Mouse (Mus musculus): ENCODE measurements around the gene Rasgef1b. TPM values are rescaled to one million over a fixed set of nuclear protein-coding genes. Genes with fewer than 3 reads are reported as not detected.

Rasgef1b gene
- polyA plus RNA-seq, 1 experiment from 2014 or later: 13.3 TPM

- Histone ChIP-seq H3K9me3 (ENCODE audit: control insufficient read depth, low read length) (no peaks in the 10 kb centered on the region), H3K9ac (ENCODE audit: low read depth, low read length) (no peak overlapping the region), H3K27ac (ENCODE audit: low read depth, low read length) (no peak overlapping the region), H3K4me2 (no peak overlapping the region), H3K4me3 (ENCODE audit: low read depth, low read length) (no peak overlapping the region), H3K4me1 (replicated peaks; ENCODE audit: control insufficient read depth, insufficient read depth, low read length) (no peaks in the 10 kb centered on the region), H3K36me3 (ENCODE audit: control insufficient read depth, insufficient read depth, low read length) (no peaks in the 10 kb centered on the region), H3K27me3 (replicated peaks; ENCODE audit: control insufficient read depth, insufficient read depth, low read length) (no peaks in the 10 kb centered on the region)
- ATAC-seq (replicated peaks; ENCODE audit: low FRiP score) (no peak), DNase-seq (ENCODE audit: low spot score) (no peak)
- 81% methylated on average over 2 of the region's 2 CpGs for WGBS
Measured at GRCm38 (mm10) chr5:99720554-99720953, 8.3 kb downstream of the Rasgef1b start.

- no peak overlapping the region for H3K4me2 ChIP-seq
- H3K9me3 ChIP-seq (ENCODE audit: control insufficient read depth, low read length): no peaks in the 10 kb centered on the region
- H3K27ac ChIP-seq (ENCODE audit: low read depth, low read length): no peak overlapping the region
- no peak for ATAC-seq (replicated peaks; ENCODE audit: low FRiP score)
- WGBS: 79% methylated on average over 8 of the region's 8 CpGs
- H3K9ac ChIP-seq (ENCODE audit: low read depth, low read length): no peak overlapping the region
- no peaks in the 10 kb centered on the region for H3K27me3 ChIP-seq (replicated peaks; ENCODE audit: control insufficient read depth, insufficient read depth, low read length)
- no peaks in the 10 kb centered on the region for H3K36me3 ChIP-seq (ENCODE audit: control insufficient read depth, insufficient read depth, low read length)
- H3K4me3 ChIP-seq (ENCODE audit: low read depth, low read length): no peak overlapping the region
- no peaks in the 10 kb centered on the region for H3K4me1 ChIP-seq (replicated peaks; ENCODE audit: control insufficient read depth, insufficient read depth, low read length)
- no peak for DNase-seq (ENCODE audit: low spot score)
Measured at GRCm38 (mm10) chr5:99717917-99718316, 10.9 kb downstream of the Rasgef1b start.

GRCm38 (mm10) chr5:99715281-99715744, 13.6 kb downstream of the Rasgef1b start:
- no peak overlapping the region for H3K4me3 ChIP-seq (ENCODE audit: low read depth, low read length)
- no peaks in the 10 kb centered on the region for H3K27me3 ChIP-seq (replicated peaks; ENCODE audit: control insufficient read depth, insufficient read depth, low read length)
- no peaks in the 10 kb centered on the region for H3K36me3 ChIP-seq (ENCODE audit: control insufficient read depth, insufficient read depth, low read length)
- H3K27ac ChIP-seq (ENCODE audit: low read depth, low read length): no peak overlapping the region
- WGBS: 72% methylated on average over 5 of the region's 5 CpGs
- no peak for DNase-seq (ENCODE audit: low spot score)
- no peak overlapping the region for H3K4me2 ChIP-seq
- no peaks in the 10 kb centered on the region for H3K9me3 ChIP-seq (ENCODE audit: control insufficient read depth, low read length)
- ATAC-seq (replicated peaks; ENCODE audit: low FRiP score): no peak
- H3K9ac ChIP-seq (ENCODE audit: low read depth, low read length): no peak overlapping the region
- no peaks in the 10 kb centered on the region for H3K4me1 ChIP-seq (replicated peaks; ENCODE audit: control insufficient read depth, insufficient read depth, low read length)

DNA sequence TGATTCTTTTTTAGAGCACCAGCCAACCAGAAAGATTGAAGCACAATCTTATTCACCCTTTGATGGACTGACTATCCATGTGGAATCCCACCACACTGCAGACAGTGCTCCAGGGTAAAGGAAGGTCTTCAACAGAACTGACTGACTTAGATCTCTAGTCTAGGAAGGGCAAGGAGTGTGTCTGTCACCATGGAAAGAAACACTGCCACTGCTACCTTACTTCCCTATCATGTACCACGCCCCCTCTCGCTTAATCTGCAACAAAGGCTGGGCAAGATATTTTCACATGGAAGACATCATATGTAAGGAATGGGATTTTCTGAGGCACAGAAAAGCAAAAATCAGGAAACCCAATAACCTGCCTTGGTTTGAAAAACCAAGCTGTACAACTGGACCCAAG, 16.9 kb downstream of the Rasgef1b start:
- no peaks in the 10 kb centered on the region for H3K27me3 ChIP-seq (replicated peaks; ENCODE audit: control insufficient read depth, insufficient read depth, low read length)
- H3K4me2 ChIP-seq: no peak overlapping the region
- no peak overlapping the region for H3K9ac ChIP-seq (ENCODE audit: low read depth, low read length)
- H3K9me3 ChIP-seq (ENCODE audit: control insufficient read depth, low read length): no peaks in the 10 kb centered on the region
- WGBS: 84% methylated on average over 2 of the region's 2 CpGs
- ATAC-seq (replicated peaks; ENCODE audit: low FRiP score): no peak
- H3K4me1 ChIP-seq (replicated peaks; ENCODE audit: control insufficient read depth, insufficient read depth, low read length): no peaks in the 10 kb centered on the region
- H3K4me3 ChIP-seq (ENCODE audit: low read depth, low read length): no peak overlapping the region
- no peak overlapping the region for H3K27ac ChIP-seq (ENCODE audit: low read depth, low read length)
- no peaks in the 10 kb centered on the region for H3K36me3 ChIP-seq (ENCODE audit: control insufficient read depth, insufficient read depth, low read length)
- no peak for DNase-seq (ENCODE audit: low spot score)

DNA sequence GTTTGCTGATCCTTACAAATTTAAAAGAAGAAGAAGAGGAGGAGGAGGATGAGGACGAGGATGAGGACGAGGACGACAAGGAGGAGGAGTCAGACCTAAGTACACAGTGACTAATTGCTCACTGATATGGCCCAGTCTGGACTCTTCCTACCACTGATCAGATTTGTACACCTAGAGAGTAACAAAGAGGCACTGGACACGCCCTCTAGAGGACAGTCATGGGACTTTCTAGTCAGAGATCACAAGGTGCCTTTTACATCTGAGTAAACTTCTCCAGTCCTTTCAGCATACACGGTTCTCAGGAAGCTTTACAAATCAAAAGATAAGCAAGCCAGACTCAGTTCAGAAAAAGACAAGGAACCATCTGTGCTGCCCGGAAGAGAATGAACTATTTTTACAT, 20.2 kb downstream of the Rasgef1b start:
- no peaks in the 10 kb centered on the region for H3K9me3 ChIP-seq (ENCODE audit: control insufficient read depth, low read length)
- H3K4me1 ChIP-seq (replicated peaks; ENCODE audit: control insufficient read depth, insufficient read depth, low read length): no peaks in the 10 kb centered on the region
- 40% methylated on average over 6 of the region's 6 CpGs for WGBS
- no peak overlapping the region for H3K4me2 ChIP-seq
- H3K27ac ChIP-seq (ENCODE audit: low read depth, low read length): no peak overlapping the region
- ATAC-seq (replicated peaks; ENCODE audit: low FRiP score) (no peak), DNase-seq (ENCODE audit: low spot score) (no peak)
- H3K4me3 ChIP-seq (ENCODE audit: low read depth, low read length): no peak overlapping the region
- no peaks in the 10 kb centered on the region for H3K27me3 ChIP-seq (replicated peaks; ENCODE audit: control insufficient read depth, insufficient read depth, low read length)
- no peak overlapping the region for H3K9ac ChIP-seq (ENCODE audit: low read depth, low read length)
- no peaks in the 10 kb centered on the region for H3K36me3 ChIP-seq (ENCODE audit: control insufficient read depth, insufficient read depth, low read length)

- H3K27ac ChIP-seq (ENCODE audit: low read depth, low read length): no peak overlapping the region
- H3K4me1 ChIP-seq (replicated peaks; ENCODE audit: control insufficient read depth, insufficient read depth, low read length): no peaks in the 10 kb centered on the region
- ATAC-seq (replicated peaks; ENCODE audit: low FRiP score): no peak
- DNase-seq (ENCODE audit: low spot score): no peak
- H3K9ac ChIP-seq (ENCODE audit: low read depth, low read length): no peak overlapping the region
- 29% methylated on average over 6 of the region's 6 CpGs for WGBS
- no peaks in the 10 kb centered on the region for H3K9me3 ChIP-seq (ENCODE audit: control insufficient read depth, low read length)
- no peaks in the 10 kb centered on the region for H3K27me3 ChIP-seq (replicated peaks; ENCODE audit: control insufficient read depth, insufficient read depth, low read length)
- H3K4me3 ChIP-seq (ENCODE audit: low read depth, low read length): no peak overlapping the region
- no peaks in the 10 kb centered on the region for H3K36me3 ChIP-seq (ENCODE audit: control insufficient read depth, insufficient read depth, low read length)
- H3K4me2 ChIP-seq: no peak overlapping the region
Measured at GRCm38 (mm10) chr5:99707261-99707660, 21.6 kb downstream of the Rasgef1b start.

DNA sequence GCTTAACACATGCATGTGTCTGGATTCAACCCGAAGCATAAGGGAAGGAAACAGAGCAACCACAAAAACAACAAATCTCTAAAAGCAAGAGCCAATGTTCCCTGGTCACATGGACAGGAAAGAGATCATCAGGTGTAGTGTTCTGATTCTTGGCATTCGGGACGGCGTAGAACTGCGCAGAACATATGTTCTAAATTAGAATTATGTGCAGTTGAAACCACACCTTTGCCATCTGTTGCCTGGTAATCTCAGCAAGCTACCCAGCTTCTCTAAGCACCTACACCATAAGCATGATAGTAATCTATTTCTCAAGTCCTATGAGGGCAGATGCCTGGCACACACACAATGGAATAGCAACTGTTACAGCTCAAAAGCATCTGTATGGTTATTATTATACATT, 27.1 kb downstream of the Rasgef1b start:
- H3K36me3 ChIP-seq (ENCODE audit: control insufficient read depth, insufficient read depth, low read length): no peaks in the 10 kb centered on the region
- H3K27me3 ChIP-seq (replicated peaks; ENCODE audit: control insufficient read depth, insufficient read depth, low read length): no peaks in the 10 kb centered on the region
- H3K4me3 ChIP-seq (ENCODE audit: low read depth, low read length): no peak overlapping the region
- DNase-seq (ENCODE audit: low spot score) (no peak), ATAC-seq (replicated peaks; ENCODE audit: low FRiP score) (no peak)
- no peaks in the 10 kb centered on the region for H3K9me3 ChIP-seq (ENCODE audit: control insufficient read depth, low read length)
- no peak overlapping the region for H3K4me2 ChIP-seq
- no peaks in the 10 kb centered on the region for H3K4me1 ChIP-seq (replicated peaks; ENCODE audit: control insufficient read depth, insufficient read depth, low read length)
- H3K27ac ChIP-seq (ENCODE audit: low read depth, low read length): no peak overlapping the region
- no peak overlapping the region for H3K9ac ChIP-seq (ENCODE audit: low read depth, low read length)
- 86% methylated on average over 5 of the region's 5 CpGs for WGBS

- WGBS: 84% methylated on average over 13 of the region's 13 CpGs
- no peak for ATAC-seq (replicated peaks; ENCODE audit: low FRiP score)
Measured at GRCm38 (mm10) chr5:99694712-99695360, 34.0 kb downstream of the Rasgef1b start.

GRCm38 (mm10) chr5:99689909-99690308, 39.0 kb downstream of the Rasgef1b start:
- H3K9ac ChIP-seq (ENCODE audit: low read depth, low read length): no peak overlapping the region
- no peak overlapping the region for H3K27ac ChIP-seq (ENCODE audit: low read depth, low read length)
- DNase-seq (ENCODE audit: low spot score): no peak
- no peak overlapping the region for H3K4me3 ChIP-seq (ENCODE audit: low read depth, low read length)
- WGBS: 21% methylated on average over 7 of the region's 7 CpGs
- H3K36me3 ChIP-seq (ENCODE audit: control insufficient read depth, insufficient read depth, low read length): no peaks in the 10 kb centered on the region
- ATAC-seq (replicated peaks; ENCODE audit: low FRiP score): peak; percentile 56; the same call in 1 of the 2 replicates
- H3K9me3 ChIP-seq (ENCODE audit: control insufficient read depth, low read length): no peaks in the 10 kb centered on the region
- no peaks in the 10 kb centered on the region for H3K27me3 ChIP-seq (replicated peaks; ENCODE audit: control insufficient read depth, insufficient read depth, low read length)
- H3K4me1 ChIP-seq (replicated peaks; ENCODE audit: control insufficient read depth, insufficient read depth, low read length): peaks cover 6% of the 10 kb centered on the region; the same call in 1 of the 2 replicates
- H3K4me2 ChIP-seq: no peak overlapping the region

More at GRCm38 (mm10) chr5:99694712-99695360, 34.0 kb downstream of the Rasgef1b start:
- no peak for DNase-seq (ENCODE audit: low spot score)
- no peaks in the 10 kb centered on the region for H3K27me3 ChIP-seq (replicated peaks; ENCODE audit: control insufficient read depth, insufficient read depth, low read length)
- no peak overlapping the region for H3K4me3 ChIP-seq (ENCODE audit: low read depth, low read length)
- no peak overlapping the region for H3K4me2 ChIP-seq
- no peaks in the 10 kb centered on the region for H3K36me3 ChIP-seq (ENCODE audit: control insufficient read depth, insufficient read depth, low read length)
- no peak overlapping the region for H3K9ac ChIP-seq (ENCODE audit: low read depth, low read length)
- H3K27ac ChIP-seq (ENCODE audit: low read depth, low read length): no peak overlapping the region
- H3K4me1 ChIP-seq (replicated peaks; ENCODE audit: control insufficient read depth, insufficient read depth, low read length): peaks cover 3% of the 10 kb centered on the region; the same call in 1 of the 2 replicates
- H3K9me3 ChIP-seq (ENCODE audit: control insufficient read depth, low read length): no peaks in the 10 kb centered on the region

Data from liver, embryonic 11.5 days (tissue).